14 mouse cellular contexts compared by ENCODE assay signal in the genomic region with DNA sequence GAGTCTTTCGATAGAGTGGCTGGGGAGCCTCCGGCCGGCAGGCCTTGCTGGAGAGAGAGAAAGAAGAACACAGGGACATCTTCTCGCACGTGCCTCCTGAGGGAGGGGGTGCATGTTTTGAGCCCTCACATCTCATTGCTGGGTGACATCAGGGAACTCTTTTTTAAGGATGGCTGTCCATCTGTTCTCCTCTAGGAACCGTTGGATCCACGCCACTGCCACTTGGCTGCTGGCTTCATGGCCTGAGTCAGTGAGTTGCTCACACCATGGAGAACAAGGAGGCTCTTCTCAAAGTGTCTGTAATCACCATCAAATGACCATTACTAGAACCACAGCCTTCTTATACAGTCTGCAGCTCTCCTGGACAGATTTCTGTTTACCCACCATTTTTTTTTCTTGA.
DNase-seq lines count a peak whose midpoint lies in the region; ATAC-seq and TF ChIP-seq lines count a peak whose summit lies in the region.
"Had no signal": no experiment of that assay in that cellular context is flagged by ENCODE, and none has a peak within 500 bp of the region (broad histone marks: within the 10 kb centered on the region; RNA-seq: fewer than 3 reads in every experiment).

No protein-coding gene starts in this region.

- H3K27ac ChIP-seq in gastrocnemius, adult 2 months = peak overlapping the region; percentile 31; the same call in 1 of the 2 replicates
- peak overlapping the region; percentile 40 for H3K27ac ChIP-seq in heart, embryonic 16.5 days (ENCODE audit: low read length)
- no peak overlapping the region for H3K27ac ChIP-seq in limb, embryonic 10.5 days
- H3K27ac ChIP-seq: hindbrain, embryonic 14.5 days; layer of hippocampus, adult 2 months; liver, embryonic 14.5 days; stomach, embryonic 15.5 days had no signal

- H3K9me3 ChIP-seq in heart, embryonic 16.5 days (replicated peaks; ENCODE audit: control insufficient read depth, low read length) = peaks cover 3% of the 10 kb centered on the region
- H3K9me3 ChIP-seq in limb, embryonic 10.5 days (replicated peaks) = no peaks in the 10 kb centered on the region
- H3K9me3 ChIP-seq: stomach, embryonic 15.5 days had no signal

- peaks cover 48% of the 10 kb centered on the region for H3K4me1 ChIP-seq in heart, embryonic 16.5 days (ENCODE audit: control insufficient read depth, insufficient read depth, low read length)
- peaks cover 30% of the 10 kb centered on the region for H3K4me1 ChIP-seq in limb, embryonic 10.5 days

- no peak for TF ChIP-seq CTCF in gastrocnemius, adult 2 months (IDR thresholded peaks at IDR 0.05)

- no peak overlapping the region for H3K9ac ChIP-seq in heart, embryonic 16.5 days (ENCODE audit: low read length)
- H3K9ac ChIP-seq: hindbrain, embryonic 14.5 days; liver, embryonic 14.5 days; stomach, embryonic 15.5 days had no signal

- no peak for ATAC-seq in heart, embryonic 16.5 days (replicated peaks; ENCODE audit: extremely low read depth, insufficient read depth, low FRiP score)
- ATAC-seq: Patski had no signal

- intact Hi-C loops in gastrocnemius, adult 2 months (cut with DNase I) = no loop called here

- H3K27me3 ChIP-seq in heart, embryonic 16.5 days (ENCODE audit: control insufficient read depth, insufficient read depth, low read length) = no peaks in the 10 kb centered on the region
- no peaks in the 10 kb centered on the region for H3K27me3 ChIP-seq in limb, embryonic 10.5 days (ENCODE audit: low read depth, poor library complexity, severe bottlenecking)
- H3K27me3 ChIP-seq: Patski; stomach, embryonic 15.5 days had no signal

- peak overlapping the region; percentile 62 for H3K4me2 ChIP-seq in heart, embryonic 16.5 days (ENCODE audit: low read depth, low read length)
- H3K4me2 ChIP-seq: hindbrain, embryonic 14.5 days; stomach, embryonic 15.5 days had no signal

- WGBS in heart, embryonic 16.5 days = 82% methylated on average over 7 of the region's 7 CpGs
- 92% methylated on average over 7 of the region's 7 CpGs for WGBS in limb, embryonic 10.5 days

- H3K36me3 ChIP-seq in heart, embryonic 16.5 days (ENCODE audit: control insufficient read depth, insufficient read depth) = peaks cover 3% of the 10 kb centered on the region
- H3K36me3 ChIP-seq in limb, embryonic 10.5 days = peaks cover 16% of the 10 kb centered on the region
- H3K36me3 ChIP-seq: stomach, embryonic 15.5 days had no signal

- H3K4me3 ChIP-seq in gastrocnemius, adult 2 months = no peak overlapping the region
- no peak overlapping the region for H3K4me3 ChIP-seq in heart, embryonic 16.5 days (ENCODE audit: low read length)
- H3K4me3 ChIP-seq in limb, embryonic 10.5 days = no peak overlapping the region
- H3K4me3 ChIP-seq: layer of hippocampus, adult 2 months; stomach, embryonic 15.5 days had no signal

- DNase-seq in adrenal gland, adult 2 months = peak; percentile 61
- no peak for DNase-seq in adrenal gland, adult 8-10 months
- DNase-seq in lung, postnatal 10 days = peak; percentile 49
- DNase-seq in lung, postnatal 36 days = no peak
- peak; percentile 79 for DNase-seq in gastrocnemius, adult 2 months
- no peak for DNase-seq in MN1 (ENCODE audit: low spot score)
- no peak for DNase-seq in limb, embryonic 10.5 days (ENCODE audit: low spot score)
- DNase-seq: midbrain, embryonic 14.5 days had no signal

Comparison
In these comparisons a context has a peak if more than half of its experiments do, and no peak if none do; other contexts are left out.
1. DNase-seq: peak in adrenal gland, adult 2 months (single experiment), lung, postnatal 10 days (single experiment) and gastrocnemius, adult 2 months (single experiment); none in adrenal gland, adult 8-10 months (single experiment), lung, postnatal 36 days (single experiment), MN1 (single experiment) and limb, embryonic 10.5 days (single experiment).